Mouse (Mus musculus): ENCODE results near the gene Fam47e. TPM values are rescaled to one million over a fixed set of nuclear protein-coding genes. Genes with fewer than 3 reads are reported as not detected.

Fam47e gene
- polyA plus RNA-seq, 3 experiments from 2014 or later, result not detected

GRCm38 (mm10) chr5:92604452-92605247 is 49.8 kb downstream of the Fam47e start:
- no peak for ATAC-seq

GRCm38 (mm10) chr5:92607492-92608229 is 52.8 kb downstream of the Fam47e start:
- ATAC-seq, result no peak

GRCm38 (mm10) chr5:92612756-92613155 is 57.9 kb downstream of the Fam47e start:
- ATAC-seq, result no peak

- ATAC-seq, result no peak
These were observed 67.0 kb downstream of the Fam47e start for GRCm38 (mm10) chr5:92621883-92622282.

- no peak for ATAC-seq
These were observed 73.0 kb downstream of the Fam47e start for GRCm38 (mm10) chr5:92627896-92628295.

GRCm38 (mm10) chr5:92633526-92633925 is 78.7 kb downstream of the Fam47e start:
- ATAC-seq, result no peak

- ATAC-seq, result no peak
These were observed 80.0 kb downstream of the Fam47e start for GRCm38 (mm10) chr5:92634916-92635315.

GRCm38 (mm10) chr5:92635891-92636290 is 81.0 kb downstream of the Fam47e start:
- no peak for ATAC-seq

GRCm38 (mm10) chr5:92640861-92641260 is 86.0 kb downstream of the Fam47e start:
- ATAC-seq, result no peak

Other genes starting within 250 kb of the Fam47e start
- 10 to 100 TPM; 30.5 to 59.4 (median 50.2) TPM for gene Sdad1, start 244.6 kb upstream of the Fam47e start, polyA plus RNA-seq (2017; shearing (Covaris generic))
- under 1 TPM in 1 of 3 experiments, not detected in 2; 0.99 TPM for gene Cxcl9, start 227.0 kb upstream of the Fam47e start, polyA plus RNA-seq (2017; shearing (Covaris generic))
- gene Art3, start 223.2 kb upstream of the Fam47e start, polyA plus RNA-seq (2017; shearing (Covaris generic)), result 10 to 100 TPM in 2 of 3 experiments, 1 to 10 TPM in 1; 8.3 to 26.9 (median 19.1) TPM
- gene Cxcl10, start 206.2 kb upstream of the Fam47e start, polyA plus RNA-seq (2017; shearing (Covaris generic)), result 10 to 100 TPM; 18.3 to 32.3 (median 19.9) TPM
- gene Nup54, start 119.8 kb upstream of the Fam47e start, polyA plus RNA-seq (2017; shearing (Covaris generic)), result 10 to 100 TPM; 32.4 to 55.2 (median 40.2) TPM
- 1 to 10 TPM; 8.3 to 9.2 (median 8.5) TPM for gene Scarb2, start 48.2 kb upstream of the Fam47e start, polyA plus RNA-seq (2017; shearing (Covaris generic))
- gene Stbd1, start 48.0 kb downstream of the Fam47e start, polyA plus RNA-seq (2017; shearing (Covaris generic)), result 1 to 10 TPM in 1 of 3 experiments, not detected in 2; 1.2 TPM
- gene Ccdc158, start 120.2 kb downstream of the Fam47e start, polyA plus RNA-seq (2017; shearing (Covaris generic)), result not detected
- under 1 TPM in 1 of 3 experiments, not detected in 2; 0.05 TPM for gene Shroom3, start 128.4 kb downstream of the Fam47e start, polyA plus RNA-seq (2017; shearing (Covaris generic))